Mouse (Mus musculus): ENCODE data around the gene Dcaf7. TPM values are rescaled to one million over a fixed set of nuclear protein-coding genes. Genes with fewer than 3 reads are reported as not detected.
"Not testable (repeated sequence)": the region's sequence is repeated elsewhere in the genome, so short reads cannot be mapped to it uniquely, and the experiment has no call there.

Dcaf7 gene
- total RNA-seq (2021), result 10 to 100 TPM; 53.7 to 58.7 TPM
- long read RNA-seq, experiment 1, full-length matches to known transcripts, result 3 of 12 reads
- long read RNA-seq, experiment 1, partial matches to known transcripts, result 0 of 12 reads
- long read RNA-seq, experiment 1, other reads (novel, unspliced or antisense), result 9 of 12 reads
- long read RNA-seq, experiment 2, full-length matches to known transcripts, result 3 of 9 reads
- long read RNA-seq, experiment 2, partial matches to known transcripts, result 0 of 9 reads
- long read RNA-seq, experiment 2, other reads (novel, unspliced or antisense), result 6 of 9 reads

- peak; percentile 95 to 96 for DNase-seq
These were observed at the start of gene Dcaf7 for GRCm38 (mm10) chr11:106036548-106037417. Gene Dcaf7, plus strand, starts transcription at chr11:106036872.

GRCm38 (mm10) chr11:105987446-105987845 lies 49.2 kb upstream of the Dcaf7 start:
- no peak for DNase-seq

- no peak for DNase-seq
These were observed 47.2 kb upstream of the Dcaf7 start for GRCm38 (mm10) chr11:105989446-105989845.

- peak; percentile 30 to 33 for DNase-seq
These were observed 46.4 kb upstream of the Dcaf7 start for GRCm38 (mm10) chr11:105990231-105990630.

GRCm38 (mm10) chr11:105994375-105994774 lies 42.3 kb upstream of the Dcaf7 start, which contains the start of gene Ace3:
Gene Ace3, plus strand, starts transcription at chr11:105994675.
- DNase-seq, result no peak

GRCm38 (mm10) chr11:106000062-106000461 lies 36.6 kb upstream of the Dcaf7 start:
- no peak for DNase-seq

- DNase-seq, result peak in 1 of 2 experiments; percentile 24
These were observed 35.0 kb upstream of the Dcaf7 start for GRCm38 (mm10) chr11:106001718-106002117.

- DNase-seq, result no peak
These were observed 32.1 kb upstream of the Dcaf7 start for GRCm38 (mm10) chr11:106004576-106004975.

GRCm38 (mm10) chr11:106005970-106006369 lies 30.7 kb upstream of the Dcaf7 start:
- no peak for DNase-seq

GRCm38 (mm10) chr11:106007821-106008220 lies 28.9 kb upstream of the Dcaf7 start, which contains the start of gene Kcnh6:
Gene Kcnh6, plus strand, starts transcription at chr11:106008124.
- peak; percentile 83 to 84 for DNase-seq

GRCm38 (mm10) chr11:106012711-106013110 lies 24.0 kb upstream of the Dcaf7 start:
- no peak for DNase-seq

- DNase-seq, result peak; percentile 34 to 60
These were observed 23.0 kb upstream of the Dcaf7 start for GRCm38 (mm10) chr11:106013556-106014225.

GRCm38 (mm10) chr11:106016440-106016839 lies 20.2 kb upstream of the Dcaf7 start:
- no peak for DNase-seq

- DNase-seq, result no peak
These were observed 16.5 kb upstream of the Dcaf7 start for GRCm38 (mm10) chr11:106020051-106020763.

GRCm38 (mm10) chr11:106025774-106026173 lies 10.9 kb upstream of the Dcaf7 start:
- no peak for DNase-seq

GRCm38 (mm10) chr11:106026465-106027151 lies 10.1 kb upstream of the Dcaf7 start:
- DNase-seq, result peak; percentile 71 to 73

GRCm38 (mm10) chr11:106027607-106028006 lies 9.1 kb upstream of the Dcaf7 start:
- DNase-seq, result no peak

GRCm38 (mm10) chr11:106032074-106032473 lies 4.6 kb upstream of the Dcaf7 start:
- DNase-seq, result not testable (repeated sequence)

- peak in 1 of 2 experiments; percentile 13 for DNase-seq
These were observed 3.2 kb upstream of the Dcaf7 start for GRCm38 (mm10) chr11:106033491-106033919.

- DNase-seq, result no peak
These were observed 1.7 kb upstream of the Dcaf7 start for GRCm38 (mm10) chr11:106034986-106035385.

- DNase-seq, result peak; percentile 10 to 34
These were observed 713 bp downstream of the Dcaf7 start for GRCm38 (mm10) chr11:106037418-106037751.

Data from adrenal gland, postnatal 36 days (tissue).